Mouse (Mus musculus) cerebellum, adult 11-12 months (tissue): Measurements from ENCODE around the gene Atrn.
A peak's percentile ranks its signal among the peaks of the same experiment; 100 is the strongest.

Experiments
- DNase-seq: peaks from one replicate; pipeline ENCODE4 v3.0.0; 2022

Atrn gene

GRCm38 (mm10) chr2:130905751-130906583 is at the start of gene Atrn, which contains the start of gene 4930402H24Rik:
Gene Atrn, plus strand, starts transcription at chr2:130906495.
Gene 4930402H24Rik, minus strand, starts transcription at chr2:130906406.
- DNase-seq = peak; percentile 89

GRCm38 (mm10) chr2:130862091-130862490 is 44.2 kb upstream of the Atrn start:
- DNase-seq = no peak

- no peak for DNase-seq
These were observed 35.4 kb upstream of the Atrn start for GRCm38 (mm10) chr2:130870916-130871315.

- no peak for DNase-seq
These were observed 28.9 kb upstream of the Atrn start for GRCm38 (mm10) chr2:130877376-130877775.

- DNase-seq = no peak
These were observed 19.3 kb upstream of the Atrn start for GRCm38 (mm10) chr2:130886983-130887382.

- no peak for DNase-seq
These were observed 18.8 kb upstream of the Atrn start for GRCm38 (mm10) chr2:130887456-130887855.

GRCm38 (mm10) chr2:130896944-130897343 is 9.4 kb upstream of the Atrn start:
- no peak for DNase-seq

- no peak for DNase-seq
These were observed 8.4 kb upstream of the Atrn start for GRCm38 (mm10) chr2:130897856-130898255.

- DNase-seq = no peak
These were observed 7.5 kb upstream of the Atrn start for GRCm38 (mm10) chr2:130898783-130899182.

- peak; percentile 58 for DNase-seq
These were observed 455 bp downstream of the Atrn start for GRCm38 (mm10) chr2:130906584-130907315.

- no peak for DNase-seq
These were observed 5.4 kb downstream of the Atrn start for GRCm38 (mm10) chr2:130911691-130912090.

GRCm38 (mm10) chr2:130914873-130915272 is 8.6 kb downstream of the Atrn start:
- no peak for DNase-seq

GRCm38 (mm10) chr2:130916521-130917147 is 10.3 kb downstream of the Atrn start:
- no peak for DNase-seq

GRCm38 (mm10) chr2:130917686-130918085 is 11.4 kb downstream of the Atrn start:
- DNase-seq = no peak

- DNase-seq = no peak
These were observed 12.8 kb downstream of the Atrn start for GRCm38 (mm10) chr2:130919062-130919593.

GRCm38 (mm10) chr2:130924950-130925349 is 18.7 kb downstream of the Atrn start:
- no peak for DNase-seq

GRCm38 (mm10) chr2:130928031-130928430 is 21.7 kb downstream of the Atrn start:
- DNase-seq = no peak

GRCm38 (mm10) chr2:130928530-130928929 is 22.2 kb downstream of the Atrn start:
- no peak for DNase-seq

GRCm38 (mm10) chr2:130929994-130930393 is 23.7 kb downstream of the Atrn start:
- no peak for DNase-seq

GRCm38 (mm10) chr2:130932865-130933264 is 26.6 kb downstream of the Atrn start:
- DNase-seq = no peak

- no peak for DNase-seq
These were observed 43.5 kb downstream of the Atrn start for GRCm38 (mm10) chr2:130949781-130950180.

GRCm38 (mm10) chr2:130950548-130950947 is 44.3 kb downstream of the Atrn start:
- peak; percentile 70 for DNase-seq

- DNase-seq = no peak
These were observed 52.6 kb downstream of the Atrn start for GRCm38 (mm10) chr2:130958906-130959305.
